Mouse (Mus musculus) duodenum, adult 2 months (tissue): ENCODE results near the gene Prr7. TPM values are rescaled to one million over a fixed set of nuclear protein-coding genes. Genes with fewer than 3 reads are reported as not detected.

Source experiments
- polyA plus RNA-seq: library from polyadenylated mRNA; depleted of rRNA; stranded (reverse); fragments of >200 nt; gene quantifications from 2 replicates; pipeline ENCODE4 v1.2.3, GENCODE M21; 2012; ENCODE audit warnings: low replicate concordance; rRNA removed

Gene Prr7
- 5.1 and 13.9 TPM in 2 replicates for polyA plus RNA-seq

GRCm38 (mm10) chr13:55464027-55464884, at the start of gene Prr7:
TSS of gene Prr7 (plus strand) at chr13:55464267.

GRCm38 (mm10) chr13:55414743-55415380, 49.2 kb upstream of the Prr7 start, which contains the start of gene Pfn3:
TSS of gene Pfn3 (minus strand) at chr13:55415232.

GRCm38 (mm10) chr13:55426613-55427012, 37.5 kb upstream of the Prr7 start, which contains the start of gene F12:
TSS of gene F12 (minus strand) at chr13:55426793.

GRCm38 (mm10) chr13:55444937-55445315, 19.1 kb upstream of the Prr7 start, which contains the start of gene Grk6:
TSS of gene Grk6 (plus strand) at chr13:55445072.

GRCm38 (mm10) chr13:55487578-55488498, 23.8 kb downstream of the Prr7 start, which contains the start of gene Dbn1:
TSS of gene Dbn1 (minus strand) at chr13:55488111.

GRCm38 (mm10) chr13:55513111-55513748, 49.2 kb downstream of the Prr7 start, which contains the start of gene Pdlim7:
TSS of gene Pdlim7 (minus strand) at chr13:55513676.

Other genes starting within 250 kb of the Prr7 start
- gene Prelid1, start 143.8 kb upstream of the Prr7 start, polyA plus RNA-seq: 816 and 1,080 TPM in 2 replicates
- gene Rab24, start 142.3 kb upstream of the Prr7 start, polyA plus RNA-seq: 50.4 and 109 TPM in 2 replicates
- 6.6 and 8.8 TPM in 2 replicates for gene Mxd3, start 134.4 kb upstream of the Prr7 start, polyA plus RNA-seq
- gene Lman2, start 101.5 kb upstream of the Prr7 start, polyA plus RNA-seq: 79.1 and 91.4 TPM in 2 replicates
- 5.0 and 14.5 TPM in 2 replicates for gene Rgs14, start 94.5 kb upstream of the Prr7 start, polyA plus RNA-seq
- 0.12 and 0.28 TPM in 2 replicates for gene Slc34a1, start 66.1 kb upstream of the Prr7 start, polyA plus RNA-seq
- gene Pfn3, start 49.0 kb upstream of the Prr7 start, polyA plus RNA-seq: not detected in 2 replicates
- gene F12, start 37.5 kb upstream of the Prr7 start, polyA plus RNA-seq: 0.13 and 0.63 TPM in 2 replicates
- 25.7 and 27.4 TPM in 2 replicates for gene Grk6, start 19.2 kb upstream of the Prr7 start, polyA plus RNA-seq
- gene Dbn1, start 23.8 kb downstream of the Prr7 start, polyA plus RNA-seq: 10.7 and 14.9 TPM in 2 replicates
- gene Pdlim7, start 49.4 kb downstream of the Prr7 start, polyA plus RNA-seq: 54.3 and 103 TPM in 2 replicates
- 11.7 and 26.9 TPM in 2 replicates for gene Dok3, start 65.0 kb downstream of the Prr7 start, polyA plus RNA-seq
- 36.9 and 37.2 TPM in 2 replicates for gene Ddx41, start 72.4 kb downstream of the Prr7 start, polyA plus RNA-seq
- gene Fam193b, start 106.9 kb downstream of the Prr7 start, polyA plus RNA-seq: 71.0 and 75.1 TPM in 2 replicates
- 19.5 and 29.4 TPM in 2 replicates for gene Tmed9, start 109.5 kb downstream of the Prr7 start, polyA plus RNA-seq
- 16.1 and 17.0 TPM in 2 replicates for gene B4galt7, start 135.6 kb downstream of the Prr7 start, polyA plus RNA-seq
- gene Caml, start 158.7 kb downstream of the Prr7 start, polyA plus RNA-seq: 4.8 and 8.4 TPM in 2 replicates
- 3.5 and 5.7 TPM in 2 replicates for gene Ddx46, start 170.8 kb downstream of the Prr7 start, polyA plus RNA-seq
- gene B230219D22Rik, start 228.9 kb downstream of the Prr7 start, polyA plus RNA-seq: 3.9 and 6.0 TPM in 2 replicates